Mouse (Mus musculus): Measurements from ENCODE around the gene Auts2.

DNA sequence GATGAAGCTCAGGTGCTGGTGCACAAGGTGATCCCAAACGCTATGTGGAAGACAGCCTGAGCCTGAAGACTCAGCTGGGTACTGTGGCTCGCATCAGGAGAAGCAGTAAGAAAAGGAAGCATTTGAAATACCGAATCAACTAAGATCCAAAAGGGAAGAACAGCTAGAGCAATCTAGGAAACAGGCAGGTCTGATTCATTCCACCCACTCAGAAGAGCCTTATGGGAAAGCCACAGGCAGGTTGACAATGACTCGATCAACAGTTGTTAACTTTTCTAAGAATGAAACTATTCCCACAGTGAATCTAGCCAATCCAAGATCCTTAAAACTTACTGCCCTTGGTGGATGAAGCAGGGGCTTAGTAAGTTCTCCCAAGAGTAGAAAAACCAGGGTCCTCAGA is 243.4 kb downstream of the Auts2 start:
- no peak for TF ChIP-seq POLR2A (IDR thresholded peaks at IDR 0.05; ENCODE audit: borderline replicate concordance, low read depth, low read length)
- no peak for TF ChIP-seq CTCF (IDR thresholded peaks at IDR 0.05; ENCODE audit: low read depth, low read length)

All from bone marrow macrophage, adult 2 months (primary cell).